Mouse (Mus musculus) embryonic fibroblast, embryonic 13.5 days (primary cell): ENCODE measurements around the gene Smim14.

ENCODE experiments used
- CTCF ChIP-seq: IDR thresholded peaks from 2 replicates; pipeline ENCODE4 v1.5.1; 2011; ENCODE audit warnings: mild to moderate bottlenecking, control low read depth, low read length, moderate library complexity, borderline replicate concordance; ENCODE audit not compliant: insufficient read depth
- POLR2A ChIP-seq: IDR thresholded peaks from 2 replicates; pipeline ENCODE4 v1.6.1; 2011; ENCODE audit warnings: low read depth, mild to moderate bottlenecking, control low read depth, low read length, moderate library complexity

- TF ChIP-seq POLR2A (no peak), CTCF (no peak)
These were observed 112.8 kb downstream of the Smim14 start for GRCm38 (mm10) chr5:65424215-65424614.
